Mouse (Mus musculus): Measurements from ENCODE around the gene Sel1l. TPM values are rescaled to one million over a fixed set of nuclear protein-coding genes. Genes with fewer than 3 reads are reported as not detected.
A peak's percentile ranks its signal among the peaks of the same experiment; 100 is the strongest.

The Sel1l gene
- 83.9 and 88.1 TPM in 2 replicates for polyA plus RNA-seq (2014; fragmentation: Nextera tagmentation; extraction: Ambion mirVana)

DNA sequence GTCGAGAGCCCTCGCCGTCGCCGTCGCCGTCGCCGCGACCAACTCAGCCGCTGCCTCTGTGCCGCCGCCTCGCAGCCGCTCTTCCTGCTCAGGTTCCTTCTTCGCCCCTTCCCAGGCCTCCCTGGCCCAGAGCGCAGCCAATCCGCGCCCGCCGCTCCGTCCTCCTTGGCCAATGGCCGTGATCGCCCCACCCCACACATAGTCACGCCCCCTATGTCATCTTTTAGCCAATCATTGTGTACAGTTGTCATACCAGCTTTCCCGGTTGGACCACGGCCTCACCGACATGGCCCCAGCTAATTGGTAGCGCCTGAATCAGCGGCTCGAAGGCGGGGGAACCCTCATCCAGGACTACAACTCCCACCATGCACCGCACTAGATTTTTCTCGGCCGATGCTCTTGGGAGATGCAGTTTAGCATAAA lies at the start of gene Sel1l:
Gene Sel1l, minus strand, starts transcription at position 113 of the 423 bp plus-strand sequence.
- H3K27me3 ChIP-seq (ENCODE audit: control insufficient read depth, insufficient read depth, low read length) = no peaks in the 10 kb centered on the region
- no peak within 1 kb of the TSS for H3K27ac ChIP-seq (ENCODE audit: low read depth, low read length)
- H3K4me3 ChIP-seq (ENCODE audit: low read depth, low read length) = peak within 1 kb of the TSS; percentile 71
- WGBS = under 1% methylated on average over 35 of the region's 35 CpGs
- peaks cover 3% of the 10 kb centered on the region; the same call in 1 of the 2 replicates for H3K4me1 ChIP-seq (replicated peaks; ENCODE audit: control insufficient read depth, insufficient read depth, low read length)
- DNase-seq (ENCODE audit: low spot score) = peak; percentile 97
- H3K9me3 ChIP-seq (ENCODE audit: control insufficient read depth, low read length) = no peaks in the 10 kb centered on the region
- no peaks in the 10 kb centered on the region for H3K36me3 ChIP-seq (ENCODE audit: control insufficient read depth, insufficient read depth, low read length)
- ATAC-seq (replicated peaks; ENCODE audit: low FRiP score) = peak; percentile 100
- H3K4me2 ChIP-seq (ENCODE audit: low read depth, low read length, severe bottlenecking) = peak within 1 kb of the TSS; percentile 78
- peak within 1 kb of the TSS; percentile 70 for H3K9ac ChIP-seq (ENCODE audit: low read length)

DNA sequence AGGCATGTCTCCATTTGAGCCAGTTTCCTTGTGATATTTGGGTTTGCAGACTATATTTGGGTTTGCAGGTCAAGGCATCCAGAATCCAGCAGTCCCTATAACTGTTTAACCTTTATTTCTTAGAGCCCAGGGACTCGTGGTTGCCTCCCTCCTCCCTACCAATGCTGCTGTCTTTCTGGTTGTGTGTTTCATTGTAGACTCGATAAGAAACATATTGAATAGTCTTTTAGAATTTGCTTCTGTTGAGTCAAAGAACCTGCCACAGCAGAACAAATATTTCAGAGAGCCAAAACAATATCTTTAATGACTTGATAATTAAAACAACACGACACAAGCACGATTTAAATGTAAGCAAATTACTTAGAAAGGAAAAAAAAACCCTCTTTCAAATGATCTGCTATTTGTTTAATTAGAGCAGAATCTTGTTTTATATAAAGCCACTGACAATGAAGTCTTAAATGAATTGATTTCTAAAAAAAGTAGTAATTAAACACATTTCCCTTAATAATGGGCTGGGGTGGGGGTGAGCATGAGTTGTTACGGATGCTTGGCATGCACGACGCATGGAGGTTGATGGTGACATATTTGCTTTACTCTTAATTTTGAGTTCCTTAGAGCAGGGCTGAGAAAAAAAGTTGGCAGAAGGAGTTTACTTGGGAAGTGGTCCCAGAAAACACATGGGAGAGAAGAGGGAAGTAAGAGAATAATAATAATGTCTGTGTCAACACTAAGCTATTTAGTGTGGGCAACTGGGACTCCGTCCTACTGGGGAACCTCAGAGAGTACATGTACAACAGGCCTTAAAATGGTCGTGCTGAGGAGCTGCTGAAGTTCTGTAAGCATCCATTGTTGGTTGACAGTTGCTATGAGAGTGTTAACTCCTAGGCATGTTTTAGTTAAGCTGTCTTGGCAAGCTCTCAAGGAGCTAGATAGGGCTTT lies 43.9 kb upstream of the Sel1l start:
- Histone ChIP-seq H3K4me3 (ENCODE audit: low read depth, low read length) (no peak overlapping the region), H3K27me3 (ENCODE audit: control insufficient read depth, insufficient read depth, low read length) (no peaks in the 10 kb centered on the region), H3K4me2 (ENCODE audit: low read depth, low read length, severe bottlenecking) (no peak overlapping the region), H3K9ac (ENCODE audit: low read length) (no peak overlapping the region), H3K36me3 (ENCODE audit: control insufficient read depth, insufficient read depth, low read length) (no peaks in the 10 kb centered on the region), H3K4me1 (replicated peaks; ENCODE audit: control insufficient read depth, insufficient read depth, low read length) (no peaks in the 10 kb centered on the region), H3K9me3 (ENCODE audit: control insufficient read depth, low read length) (no peaks in the 10 kb centered on the region), H3K27ac (ENCODE audit: low read depth, low read length) (no peak overlapping the region)
- WGBS = 79% methylated on average over 9 of the region's 9 CpGs
- no peak for ATAC-seq (replicated peaks; ENCODE audit: low FRiP score)
- DNase-seq (ENCODE audit: low spot score) = no peak

DNA sequence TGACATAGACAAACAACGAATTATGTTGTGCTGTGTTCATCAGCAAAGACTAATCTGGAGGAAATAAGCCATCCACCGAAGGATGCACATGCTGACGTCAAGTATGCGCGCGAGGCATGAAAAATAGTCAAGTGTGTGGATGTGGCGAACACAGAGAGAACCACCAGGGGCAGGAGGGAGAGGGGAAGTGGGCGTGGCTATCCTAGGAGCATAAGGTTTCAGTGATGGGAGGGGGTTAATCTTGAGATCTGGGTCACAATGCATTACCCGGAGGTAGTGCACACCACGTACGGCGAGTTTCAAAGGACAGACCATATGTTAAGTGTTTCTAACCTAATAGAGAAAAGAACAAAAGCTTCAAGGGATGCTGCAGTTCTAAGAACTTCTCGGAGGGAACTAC lies 31.5 kb upstream of the Sel1l start:
- H3K4me2 ChIP-seq (ENCODE audit: low read depth, low read length, severe bottlenecking) = no peak overlapping the region
- H3K27me3 ChIP-seq (ENCODE audit: control insufficient read depth, insufficient read depth, low read length) = no peaks in the 10 kb centered on the region
- H3K9me3 ChIP-seq (ENCODE audit: control insufficient read depth, low read length) = no peaks in the 10 kb centered on the region
- ATAC-seq (replicated peaks; ENCODE audit: low FRiP score) = no peak
- no peaks in the 10 kb centered on the region for H3K36me3 ChIP-seq (ENCODE audit: control insufficient read depth, insufficient read depth, low read length)
- no peak for DNase-seq (ENCODE audit: low spot score)
- no peak overlapping the region for H3K4me3 ChIP-seq (ENCODE audit: low read depth, low read length)
- H3K4me1 ChIP-seq (replicated peaks; ENCODE audit: control insufficient read depth, insufficient read depth, low read length) = no peaks in the 10 kb centered on the region
- no peak overlapping the region for H3K9ac ChIP-seq (ENCODE audit: low read length)
- no peak overlapping the region for H3K27ac ChIP-seq (ENCODE audit: low read depth, low read length)
- 77% methylated on average over 13 of the region's 13 CpGs for WGBS

DNA sequence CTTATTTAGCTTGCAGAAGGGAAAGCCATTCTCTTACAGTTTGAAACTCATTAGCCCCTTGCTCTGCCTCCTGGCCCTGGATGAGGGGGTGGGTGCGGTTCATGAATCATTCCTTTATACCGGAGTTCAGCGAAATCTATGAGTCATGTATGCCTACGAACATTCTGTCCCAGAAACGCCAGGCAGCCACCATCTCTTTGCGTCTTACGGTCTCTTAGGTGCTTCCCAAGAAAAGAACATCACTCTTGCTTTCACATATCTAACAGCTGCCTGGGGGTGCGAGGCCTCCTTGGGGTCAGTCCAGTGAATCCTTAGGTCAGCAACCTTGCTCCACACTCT lies 29.9 kb upstream of the Sel1l start:
- Histone ChIP-seq H3K4me2 (ENCODE audit: low read depth, low read length, severe bottlenecking) (no peak overlapping the region), H3K27me3 (ENCODE audit: control insufficient read depth, insufficient read depth, low read length) (no peaks in the 10 kb centered on the region), H3K9ac (ENCODE audit: low read length) (no peak overlapping the region), H3K36me3 (ENCODE audit: control insufficient read depth, insufficient read depth, low read length) (no peaks in the 10 kb centered on the region), H3K4me1 (replicated peaks; ENCODE audit: control insufficient read depth, insufficient read depth, low read length) (no peaks in the 10 kb centered on the region), H3K4me3 (ENCODE audit: low read depth, low read length) (no peak overlapping the region), H3K9me3 (ENCODE audit: control insufficient read depth, low read length) (no peaks in the 10 kb centered on the region), H3K27ac (ENCODE audit: low read depth, low read length) (no peak overlapping the region)
- ATAC-seq (replicated peaks; ENCODE audit: low FRiP score) (no peak), DNase-seq (ENCODE audit: low spot score) (no peak)
- 78% methylated on average over 8 of the region's 8 CpGs for WGBS

DNA sequence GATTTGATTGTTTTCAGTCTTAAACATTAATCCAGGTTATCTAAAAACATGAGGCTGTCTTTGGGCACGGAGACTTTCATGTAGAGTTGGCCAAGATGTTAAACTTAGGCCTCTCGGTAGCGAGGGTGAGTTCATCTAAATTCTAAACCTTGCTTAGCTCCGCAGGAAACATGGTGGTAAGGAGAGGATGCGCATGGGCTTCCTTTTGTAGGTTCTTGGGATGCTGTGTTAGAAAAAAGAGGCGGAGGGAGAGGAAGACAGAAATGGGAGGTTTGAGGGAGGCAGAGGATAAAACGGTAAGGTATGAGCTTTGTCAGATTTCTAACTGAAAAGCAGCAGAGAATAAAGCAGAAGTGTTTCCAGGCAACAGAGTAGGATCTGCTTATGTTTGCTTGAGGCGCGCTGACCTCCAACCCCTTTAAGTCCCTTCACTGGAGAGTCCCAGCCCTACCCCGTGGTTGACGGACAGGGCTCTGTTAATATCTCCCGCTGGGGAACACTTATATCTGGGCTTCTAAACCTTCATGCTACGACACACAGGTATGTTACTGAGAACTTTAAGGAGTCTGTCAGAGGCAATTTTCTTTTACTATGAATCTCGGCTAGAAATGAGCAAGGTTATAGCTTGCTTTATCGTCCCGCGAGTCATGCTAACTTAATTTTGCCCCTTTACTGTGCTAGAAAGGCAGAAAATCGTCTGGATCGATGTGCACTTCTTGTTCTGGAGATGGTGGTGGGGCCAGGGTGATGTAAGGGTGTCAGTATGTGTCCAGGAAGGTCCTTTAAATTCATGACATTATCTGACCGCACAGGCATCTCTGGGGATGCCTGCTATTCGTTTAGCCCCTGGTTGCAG lies 29.3 kb upstream of the Sel1l start:
- no peak overlapping the region for H3K4me2 ChIP-seq (ENCODE audit: low read depth, low read length, severe bottlenecking)
- ATAC-seq (replicated peaks; ENCODE audit: low FRiP score) (no peak), DNase-seq (ENCODE audit: low spot score) (no peak)
- no peak overlapping the region for H3K9ac ChIP-seq (ENCODE audit: low read length)
- WGBS = 73% methylated on average over 21 of the region's 21 CpGs
- H3K9me3 ChIP-seq (ENCODE audit: control insufficient read depth, low read length) = no peaks in the 10 kb centered on the region
- H3K27ac ChIP-seq (ENCODE audit: low read depth, low read length) = no peak overlapping the region
- no peak overlapping the region for H3K4me3 ChIP-seq (ENCODE audit: low read depth, low read length)
- H3K27me3 ChIP-seq (ENCODE audit: control insufficient read depth, insufficient read depth, low read length) = no peaks in the 10 kb centered on the region
- H3K36me3 ChIP-seq (ENCODE audit: control insufficient read depth, insufficient read depth, low read length) = no peaks in the 10 kb centered on the region
- H3K4me1 ChIP-seq (replicated peaks; ENCODE audit: control insufficient read depth, insufficient read depth, low read length) = no peaks in the 10 kb centered on the region

DNA sequence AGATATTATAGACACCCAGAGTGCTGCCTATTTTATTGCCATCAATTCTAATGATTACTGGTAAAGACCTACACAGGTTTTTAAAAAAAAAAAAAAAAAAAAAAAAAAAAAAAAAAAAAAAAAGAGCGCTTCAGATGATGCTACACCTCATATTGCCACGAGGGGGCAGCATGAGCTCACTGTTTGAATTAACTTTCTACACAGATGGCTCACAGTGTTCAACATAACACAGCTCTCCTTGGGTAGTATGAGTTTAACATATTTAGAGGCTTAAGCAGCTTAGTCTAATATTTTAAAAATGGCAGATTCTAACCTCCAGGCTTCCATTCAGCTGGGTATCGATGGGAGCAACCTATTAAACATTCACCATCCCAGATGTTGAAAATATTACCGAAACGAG lies 28.7 kb upstream of the Sel1l start:
- 0 out of 2 replicates have a peak, but pooled peaks have one; percentile 36 for ATAC-seq (replicated peaks; ENCODE audit: low FRiP score)
- no peaks in the 10 kb centered on the region for H3K4me1 ChIP-seq (replicated peaks; ENCODE audit: control insufficient read depth, insufficient read depth, low read length)
- DNase-seq (ENCODE audit: low spot score) = no peak
- H3K4me2 ChIP-seq (ENCODE audit: low read depth, low read length, severe bottlenecking) = no peak overlapping the region
- H3K36me3 ChIP-seq (ENCODE audit: control insufficient read depth, insufficient read depth, low read length) = no peaks in the 10 kb centered on the region
- no peaks in the 10 kb centered on the region for H3K9me3 ChIP-seq (ENCODE audit: control insufficient read depth, low read length)
- H3K27me3 ChIP-seq (ENCODE audit: control insufficient read depth, insufficient read depth, low read length) = no peaks in the 10 kb centered on the region
- no peak overlapping the region for H3K27ac ChIP-seq (ENCODE audit: low read depth, low read length)
- no peak overlapping the region for H3K9ac ChIP-seq (ENCODE audit: low read length)
- 51% methylated on average over 5 of the region's 5 CpGs for WGBS
- no peak overlapping the region for H3K4me3 ChIP-seq (ENCODE audit: low read depth, low read length)

DNA sequence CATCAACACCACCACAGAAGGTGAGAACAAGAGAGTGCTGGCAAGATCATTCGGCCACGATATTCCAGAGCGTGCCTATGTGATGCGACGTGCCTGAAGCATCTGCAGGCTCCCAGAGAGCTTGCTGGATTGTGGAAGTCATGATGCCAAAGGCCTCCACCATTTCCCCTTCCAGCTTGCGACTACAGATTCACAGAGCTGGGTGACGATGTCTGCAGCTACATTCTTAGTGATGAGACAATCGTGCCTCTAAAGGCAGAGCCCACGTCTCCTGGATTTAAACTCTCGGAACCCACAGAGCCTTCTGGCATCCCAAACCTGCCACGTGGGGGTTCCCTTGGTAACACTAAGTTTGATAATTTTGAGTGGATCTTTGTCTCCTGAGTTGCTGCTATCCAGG lies 21.7 kb upstream of the Sel1l start:
- no peak overlapping the region for H3K9ac ChIP-seq (ENCODE audit: low read length)
- no peak overlapping the region for H3K27ac ChIP-seq (ENCODE audit: low read depth, low read length)
- ATAC-seq (replicated peaks; ENCODE audit: low FRiP score) (no peak), DNase-seq (ENCODE audit: low spot score) (no peak)
- no peaks in the 10 kb centered on the region for H3K27me3 ChIP-seq (ENCODE audit: control insufficient read depth, insufficient read depth, low read length)
- no peaks in the 10 kb centered on the region for H3K9me3 ChIP-seq (ENCODE audit: control insufficient read depth, low read length)
- WGBS = 92% methylated on average over 11 of the region's 11 CpGs
- no peaks in the 10 kb centered on the region for H3K36me3 ChIP-seq (ENCODE audit: control insufficient read depth, insufficient read depth, low read length)
- H3K4me2 ChIP-seq (ENCODE audit: low read depth, low read length, severe bottlenecking) = no peak overlapping the region
- H3K4me1 ChIP-seq (replicated peaks; ENCODE audit: control insufficient read depth, insufficient read depth, low read length) = no peaks in the 10 kb centered on the region
- H3K4me3 ChIP-seq (ENCODE audit: low read depth, low read length) = no peak overlapping the region

DNA sequence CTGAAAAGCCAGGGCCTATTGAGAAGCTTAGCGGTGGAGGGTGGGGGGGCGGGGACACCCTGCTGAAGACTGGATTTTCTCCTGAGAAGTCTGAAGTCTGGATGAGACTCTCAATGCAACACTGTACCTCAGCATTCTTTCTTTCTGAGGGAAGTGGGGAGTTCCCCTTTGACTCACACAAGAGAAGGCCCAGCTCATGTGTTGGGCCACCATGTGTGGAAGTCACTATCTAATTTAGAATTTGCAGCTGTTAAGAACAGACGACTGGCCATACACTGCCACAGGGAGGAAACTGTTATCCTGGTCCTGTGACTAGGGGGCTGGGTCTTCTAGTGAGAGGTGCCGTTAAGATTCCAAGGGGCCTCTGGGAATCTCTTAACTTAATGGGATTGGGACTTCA lies 20.4 kb upstream of the Sel1l start:
- Histone ChIP-seq H3K4me3 (ENCODE audit: low read depth, low read length) (no peak overlapping the region), H3K27ac (ENCODE audit: low read depth, low read length) (no peak overlapping the region), H3K9me3 (ENCODE audit: control insufficient read depth, low read length) (no peaks in the 10 kb centered on the region), H3K36me3 (ENCODE audit: control insufficient read depth, insufficient read depth, low read length) (no peaks in the 10 kb centered on the region), H3K9ac (ENCODE audit: low read length) (no peak overlapping the region), H3K4me2 (ENCODE audit: low read depth, low read length, severe bottlenecking) (no peak overlapping the region), H3K4me1 (replicated peaks; ENCODE audit: control insufficient read depth, insufficient read depth, low read length) (no peaks in the 10 kb centered on the region), H3K27me3 (ENCODE audit: control insufficient read depth, insufficient read depth, low read length) (no peaks in the 10 kb centered on the region)
- ATAC-seq (replicated peaks; ENCODE audit: low FRiP score) (no peak), DNase-seq (ENCODE audit: low spot score) (no peak)
- 53% methylated on average over 4 of the region's 4 CpGs for WGBS
